Mouse (Mus musculus): ENCODE results near the gene Olfr592. TPM values are rescaled to one million over a fixed set of nuclear protein-coding genes. Genes with fewer than 3 reads are reported as not detected.
"Not testable (repeated sequence)": the region's sequence is repeated elsewhere in the genome, so short reads cannot be mapped to it uniquely, and the experiment has no call there.

Olfr592 gene
- not detected in 2 replicates for total RNA-seq (2021)
- long read RNA-seq, result 0 reads

DNA sequence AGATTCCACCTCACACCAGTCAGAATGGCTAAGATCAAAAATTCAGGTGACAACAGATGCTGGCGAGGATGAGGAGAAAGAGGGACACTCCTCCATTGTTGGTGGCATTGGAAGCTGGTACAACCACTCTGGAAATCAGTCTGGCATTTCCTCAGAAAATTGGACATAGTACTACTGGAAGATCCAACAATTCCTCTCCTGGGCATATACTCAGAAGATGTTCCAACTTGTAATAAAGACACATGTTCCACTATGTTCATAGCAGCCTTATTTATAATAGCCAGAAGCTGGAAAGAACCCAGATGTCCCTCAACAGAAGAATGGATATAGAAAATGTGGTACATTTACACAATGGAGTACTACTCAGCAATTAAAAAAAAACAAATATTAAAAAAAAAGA is at the start of gene Olfr592:
Gene Olfr592, plus strand, starts transcription at position 301 of the 400 bp plus-strand sequence.
- DNase-seq, result not testable (repeated sequence)

DNA sequence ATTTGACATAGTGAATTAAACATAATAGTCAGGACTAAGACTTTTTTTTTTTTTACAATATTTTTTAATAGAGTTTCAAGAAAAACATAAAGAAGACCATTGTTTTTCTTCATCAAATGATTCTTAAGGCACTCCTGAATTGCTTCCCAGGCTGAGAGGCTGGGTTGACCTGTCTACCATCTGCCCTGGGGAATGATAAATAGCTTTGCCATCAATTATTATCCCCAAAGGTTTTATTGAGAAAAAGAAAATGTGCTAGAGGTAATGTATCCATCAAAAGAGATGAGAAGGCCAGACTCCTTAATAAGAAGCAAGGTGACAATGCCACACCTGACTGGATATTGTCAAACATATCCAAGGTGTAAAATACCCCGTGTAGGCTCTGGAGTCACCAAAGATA is 44.0 kb upstream of the Olfr592 start, which contains the start of gene Olfr588-ps1:
Gene Olfr588-ps1, plus strand, starts transcription at position 301 of the 400 bp plus-strand sequence.
- DNase-seq, result no peak

DNA sequence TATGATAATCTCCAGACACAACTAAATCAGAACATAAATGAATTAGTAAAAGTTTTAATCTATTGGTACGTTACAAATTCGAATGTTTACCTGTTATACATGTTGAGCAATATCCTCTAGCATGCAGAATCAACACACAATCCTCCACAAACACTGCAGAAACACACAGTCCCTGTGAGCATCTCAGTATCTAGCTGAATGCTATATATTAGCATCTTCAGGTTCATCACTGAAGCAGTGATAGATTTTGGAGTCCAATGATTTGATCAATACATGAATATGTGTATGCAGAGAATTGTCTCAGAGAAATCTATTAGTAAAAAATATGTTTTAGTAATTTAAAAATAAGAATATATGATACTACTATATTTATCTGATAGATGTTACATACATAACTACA is 28.3 kb upstream of the Olfr592 start, which contains the start of gene Olfr589:
Gene Olfr589, minus strand, starts transcription at position 101 of the 400 bp plus-strand sequence.
- no peak for DNase-seq

DNA sequence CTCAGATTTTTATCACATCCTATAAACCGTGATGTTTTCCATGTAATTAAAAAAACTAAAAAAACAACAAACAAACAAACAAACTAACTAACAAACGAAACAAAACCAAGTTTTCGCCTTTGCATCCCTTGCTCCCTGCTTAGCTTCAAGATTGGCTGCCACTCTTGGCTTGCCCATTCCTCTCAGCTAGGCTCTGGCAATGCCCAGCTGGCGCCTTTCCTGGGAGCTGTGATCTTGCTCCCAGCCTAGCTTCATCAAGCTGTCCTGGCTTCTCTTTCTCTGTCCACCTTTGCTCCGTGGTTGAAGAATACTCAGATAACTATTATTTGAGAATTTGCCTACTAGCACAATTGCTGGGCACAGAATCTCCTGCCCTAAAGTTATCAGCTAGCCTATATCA is 14.9 kb upstream of the Olfr592 start:
- DNase-seq, result no peak

DNA sequence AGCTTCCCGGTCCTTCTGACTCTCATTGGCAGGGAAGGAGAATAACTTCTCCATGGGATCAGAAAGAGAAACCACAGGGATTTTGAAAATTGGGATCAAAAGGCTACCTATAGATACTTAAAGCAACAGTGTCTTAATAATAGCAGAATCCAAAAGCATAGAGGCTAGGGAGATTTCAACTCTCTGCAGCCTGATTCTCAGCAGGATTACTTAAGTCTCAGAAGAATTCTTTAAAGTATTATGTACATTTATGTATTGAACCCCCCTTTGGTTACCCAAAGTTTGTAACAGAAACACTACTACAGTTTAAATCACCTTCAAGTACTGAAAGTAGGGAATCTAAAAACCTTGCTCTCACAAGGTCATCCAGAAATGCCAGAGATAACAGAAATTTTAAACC is 6.4 kb upstream of the Olfr592 start, which contains the start of gene Olfr591:
Gene Olfr591, minus strand, starts transcription at position 101 of the 400 bp plus-strand sequence.
- DNase-seq, result no peak

DNA sequence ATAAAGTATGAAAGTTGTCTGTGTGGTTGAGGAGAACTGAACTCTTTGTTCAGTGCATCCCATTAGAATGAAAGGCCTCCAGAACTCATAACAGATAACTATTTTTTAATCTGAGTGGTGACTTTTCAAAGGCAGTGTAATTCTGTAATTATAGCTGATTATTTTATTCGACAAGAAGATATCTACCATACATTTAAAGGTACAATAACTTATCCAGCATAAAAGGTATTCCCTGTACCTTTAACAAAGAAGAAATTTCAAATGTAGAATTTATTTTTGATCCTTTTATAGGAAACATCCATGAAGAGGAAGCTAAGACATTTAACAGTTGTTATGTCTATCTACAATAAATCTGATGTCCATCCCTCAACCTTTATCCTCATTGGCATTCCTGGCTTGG is 27.0 kb downstream of the Olfr592 start, which contains the start of gene Olfr593:
Gene Olfr593, plus strand, starts transcription at position 301 of the 400 bp plus-strand sequence.
- DNase-seq, result no peak

DNA sequence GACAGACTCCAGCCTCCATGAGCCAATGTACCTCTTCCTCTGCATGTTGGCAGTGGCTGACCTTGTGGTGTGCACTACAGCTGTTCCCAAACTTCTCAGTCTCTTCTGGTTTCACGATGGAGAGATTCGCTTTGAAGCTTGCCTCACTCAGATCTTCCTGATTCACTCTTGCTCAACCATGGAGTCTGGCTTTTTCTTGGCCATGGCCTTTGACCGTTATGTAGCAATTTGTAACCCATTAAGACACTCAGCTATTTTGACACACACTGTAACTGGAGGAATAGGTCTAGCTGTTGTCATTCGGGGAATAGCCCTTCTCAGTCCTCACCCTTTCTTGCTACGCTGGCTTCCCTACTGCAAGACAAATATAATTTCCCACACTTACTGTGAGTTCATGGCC is 27.4 kb downstream of the Olfr592 start:
- DNase-seq, result not testable (repeated sequence)

DNA sequence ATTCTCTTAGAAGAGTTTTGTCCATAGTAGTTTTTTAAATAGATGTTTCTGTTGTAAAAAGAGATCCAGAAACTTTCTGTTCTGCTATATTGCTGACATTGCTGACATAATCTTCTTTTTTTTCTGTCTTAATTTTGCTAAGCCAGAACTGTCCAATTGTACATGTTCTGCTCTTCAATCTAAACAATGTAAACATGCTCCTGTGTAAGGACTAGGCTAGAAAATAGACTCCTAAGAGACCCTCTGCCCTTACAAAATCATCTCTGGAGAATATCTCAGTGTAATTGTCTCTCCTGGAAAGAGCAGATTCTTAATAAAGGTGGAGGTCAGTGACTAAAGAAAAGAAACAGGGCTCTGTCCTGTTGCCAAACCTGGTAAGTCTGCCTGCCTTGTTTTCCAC is 32.1 kb downstream of the Olfr592 start, which contains the start of gene Olfr594:
Gene Olfr594, plus strand, starts transcription at position 301 of the 400 bp plus-strand sequence.
- DNase-seq, result no peak

Other genes starting within 250 kb of the Olfr592 start
- gene Olfr573-ps1, start 242.2 kb upstream of the Olfr592 start, total RNA-seq (2021), result not detected in 2 replicates
- gene Olfr574, start 236.3 kb upstream of the Olfr592 start, total RNA-seq (2021), result not detected in 2 replicates
- gene Olfr575, start 226.0 kb upstream of the Olfr592 start, total RNA-seq (2021), result not detected in 2 replicates
- gene Olfr576, start 222.1 kb upstream of the Olfr592 start, total RNA-seq (2021), result not detected in 2 replicates
- gene Olfr577, start 208.9 kb upstream of the Olfr592 start, total RNA-seq (2021), result not detected in 2 replicates
- gene Olfr578, start 195.5 kb upstream of the Olfr592 start, total RNA-seq (2021), result not detected in 2 replicates
- gene Olfr582, start 146.8 kb upstream of the Olfr592 start, total RNA-seq (2021), result not detected in 2 replicates
- not detected in 2 replicates for gene Olfr583, start 133.5 kb upstream of the Olfr592 start, total RNA-seq (2021)
- gene Olfr584, start 102.9 kb upstream of the Olfr592 start, total RNA-seq (2021), result not detected in 2 replicates
- gene Olfr585, start 87.1 kb upstream of the Olfr592 start, total RNA-seq (2021), result not detected in 2 replicates
- gene Olfr586, start 59.2 kb upstream of the Olfr592 start, total RNA-seq (2021), result not detected in 2 replicates
- gene Olfr588-ps1, start 43.9 kb upstream of the Olfr592 start, total RNA-seq (2021), result not detected in 2 replicates
- not detected in 2 replicates for gene Olfr589, start 28.4 kb upstream of the Olfr592 start, total RNA-seq (2021)
- not detected in 2 replicates for gene Olfr591, start 6.5 kb upstream of the Olfr592 start, total RNA-seq (2021)
- gene Olfr593, start 27.1 kb downstream of the Olfr592 start, total RNA-seq (2021), result not detected in 2 replicates
- gene Olfr594, start 32.2 kb downstream of the Olfr592 start, total RNA-seq (2021), result not detected in 2 replicates
- gene Usp17ld, start 67.7 kb downstream of the Olfr592 start, total RNA-seq (2021), result not detected in 2 replicates
- not detected in 2 replicates for gene Olfr596, start 120.8 kb downstream of the Olfr592 start, total RNA-seq (2021)
- gene Olfr597, start 131.5 kb downstream of the Olfr592 start, total RNA-seq (2021), result not detected in 2 replicates
- gene Olfr598, start 138.8 kb downstream of the Olfr592 start, total RNA-seq (2021), result not detected in 2 replicates
- gene Olfr599, start 151.1 kb downstream of the Olfr592 start, total RNA-seq (2021), result not detected in 2 replicates
- gene Olfr600, start 164.9 kb downstream of the Olfr592 start, total RNA-seq (2021), result not detected in 2 replicates
- gene Olfr601, start 177.9 kb downstream of the Olfr592 start, total RNA-seq (2021), result not detected in 2 replicates
- gene Olfr603, start 201.4 kb downstream of the Olfr592 start, total RNA-seq (2021), result not detected in 2 replicates
- gene Usp17lc, start 230.3 kb downstream of the Olfr592 start, total RNA-seq (2021), result not detected in 2 replicates

Measured in adrenal gland, postnatal 25 days (tissue).